Mouse (Mus musculus): ENCODE measurements around the gene Slc13a1. TPM values are rescaled to one million over a fixed set of nuclear protein-coding genes. Genes with fewer than 3 reads are reported as not detected.
"Not testable (repeated sequence)": the region's sequence is repeated elsewhere in the genome, so short reads cannot be mapped to it uniquely, and the experiment has no call there.

The Slc13a1 gene
- 0.16 and 0.20 TPM in 2 replicates for polyA plus RNA-seq (2014; fragmentation: Nextera tagmentation; extraction: Ambion mirVana)

DNA sequence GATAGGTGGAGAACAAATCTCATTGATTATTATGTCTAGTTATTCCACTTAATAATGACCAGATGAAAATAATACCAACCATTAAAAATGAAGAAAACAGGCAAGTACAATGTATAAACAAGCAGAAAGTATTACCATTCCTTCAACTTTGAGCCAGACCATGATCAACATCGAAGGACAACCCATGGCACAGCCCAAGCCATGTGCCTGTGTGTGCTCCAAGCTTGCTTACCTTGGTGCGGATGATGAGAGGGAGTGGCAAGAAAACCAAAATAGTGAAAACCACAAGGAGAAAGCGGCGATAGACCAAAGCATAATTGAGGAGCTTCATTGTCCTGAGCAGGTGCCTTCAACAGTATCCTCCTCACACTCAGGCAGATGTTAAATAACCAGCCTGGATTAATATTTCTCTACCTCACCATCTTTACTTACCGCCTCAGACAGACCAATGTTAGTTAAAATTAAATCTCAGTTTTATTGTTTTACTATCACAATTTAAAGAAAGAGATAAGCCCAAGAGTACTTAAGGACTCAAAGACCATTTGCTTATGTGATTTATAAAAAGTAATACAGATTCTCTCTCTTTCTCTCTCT lies at the start of gene Slc13a1:
Gene Slc13a1, minus strand, starts transcription at position 359 of the 594 bp plus-strand sequence.
- 95% methylated on average over 5 of the region's 5 CpGs for WGBS
- H3K9me3 ChIP-seq (ENCODE audit: control insufficient read depth, low read length), result no peaks in the 10 kb centered on the region
- H3K4me3 ChIP-seq (replicated peaks; ENCODE audit: low read length), result no peak within 1 kb of the TSS
- no peak for DNase-seq (ENCODE audit: low spot score)
- H3K27ac ChIP-seq, result no peak within 1 kb of the TSS
- H3K4me2 ChIP-seq (replicated peaks), result no peak within 1 kb of the TSS
- no peak for ATAC-seq (ENCODE audit: low FRiP score)
- H3K27me3 ChIP-seq (ENCODE audit: control insufficient read depth, insufficient read depth, low read length), result no peaks in the 10 kb centered on the region
- H3K9ac ChIP-seq, result no peak within 1 kb of the TSS
- no peaks in the 10 kb centered on the region for H3K36me3 ChIP-seq (replicated peaks; ENCODE audit: control insufficient read depth, insufficient read depth)
- H3K4me1 ChIP-seq (replicated peaks; ENCODE audit: control insufficient read depth, insufficient read depth, low read length), result no peaks in the 10 kb centered on the region

DNA sequence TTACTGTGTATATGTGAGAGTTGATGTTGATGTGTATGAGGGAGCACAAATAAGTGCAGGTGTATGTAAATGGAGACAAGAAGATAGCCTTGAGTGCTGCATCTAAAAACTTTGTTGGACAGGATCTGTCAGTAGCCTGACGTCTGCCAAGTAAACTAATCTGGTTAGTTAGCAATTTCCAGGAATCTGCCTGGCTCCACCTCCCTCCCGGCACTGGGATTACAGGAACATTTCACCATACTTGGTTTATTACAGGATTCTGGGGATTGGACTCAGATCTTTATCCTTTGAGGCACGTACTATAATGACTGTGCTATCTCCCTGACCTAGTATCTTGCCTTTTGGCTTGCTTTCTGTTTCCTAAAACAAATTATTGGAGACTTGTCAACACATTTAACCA lies 40.0 kb upstream of the Slc13a1 start:
- H3K27me3 ChIP-seq (ENCODE audit: control insufficient read depth, insufficient read depth, low read length), result no peaks in the 10 kb centered on the region
- H3K4me1 ChIP-seq (replicated peaks; ENCODE audit: control insufficient read depth, insufficient read depth, low read length), result no peaks in the 10 kb centered on the region
- H3K27ac ChIP-seq, result no peak overlapping the region
- no peaks in the 10 kb centered on the region for H3K36me3 ChIP-seq (replicated peaks; ENCODE audit: control insufficient read depth, insufficient read depth)
- no peak overlapping the region for H3K9ac ChIP-seq
- H3K4me2 ChIP-seq (replicated peaks), result no peak overlapping the region
- H3K4me3 ChIP-seq (replicated peaks; ENCODE audit: low read length), result no peak overlapping the region
- H3K9me3 ChIP-seq (ENCODE audit: control insufficient read depth, low read length), result no peaks in the 10 kb centered on the region
- DNase-seq (ENCODE audit: low spot score), result no peak
- WGBS, result 83% methylated on average over 3 of the region's 3 CpGs
- no peak for ATAC-seq (ENCODE audit: low FRiP score)

- no peaks in the 10 kb centered on the region for H3K36me3 ChIP-seq (replicated peaks; ENCODE audit: control insufficient read depth, insufficient read depth)
- H3K27ac ChIP-seq, result no peak overlapping the region
- no peak overlapping the region for H3K9ac ChIP-seq
- H3K4me1 ChIP-seq (replicated peaks; ENCODE audit: control insufficient read depth, insufficient read depth, low read length), result no peaks in the 10 kb centered on the region
- DNase-seq (ENCODE audit: low spot score) (no peak), ATAC-seq (ENCODE audit: low FRiP score) (no peak)
- H3K4me2 ChIP-seq (replicated peaks), result no peak overlapping the region
- H3K4me3 ChIP-seq (replicated peaks; ENCODE audit: low read length), result no peak overlapping the region
- H3K9me3 ChIP-seq (ENCODE audit: control insufficient read depth, low read length), result no peaks in the 10 kb centered on the region
- WGBS, result 94% methylated on average over 6 of the region's 6 CpGs
- no peaks in the 10 kb centered on the region for H3K27me3 ChIP-seq (ENCODE audit: control insufficient read depth, insufficient read depth, low read length)
Measured at GRCm38 (mm10) chr6:24202226-24202625, 34.3 kb upstream of the Slc13a1 start.

- Histone ChIP-seq H3K36me3 (replicated peaks; ENCODE audit: control insufficient read depth, insufficient read depth) (no peaks in the 10 kb centered on the region), H3K4me2 (replicated peaks) (peak overlapping the region; percentile 25; the same call in 1 of the 2 replicates), H3K9me3 (ENCODE audit: control insufficient read depth, low read length) (no peaks in the 10 kb centered on the region), H3K4me1 (replicated peaks; ENCODE audit: control insufficient read depth, insufficient read depth, low read length) (no peaks in the 10 kb centered on the region), H3K27me3 (ENCODE audit: control insufficient read depth, insufficient read depth, low read length) (no peaks in the 10 kb centered on the region), H3K27ac (no peak overlapping the region), H3K9ac (no peak overlapping the region), H3K4me3 (replicated peaks; ENCODE audit: low read length) (no peak overlapping the region)
- no peak for DNase-seq (ENCODE audit: low spot score)
- ATAC-seq (ENCODE audit: low FRiP score), result peak; percentile 73
- 55% methylated on average over 12 of the region's 12 CpGs for WGBS
Measured at GRCm38 (mm10) chr6:24200644-24201484, 33.0 kb upstream of the Slc13a1 start.

GRCm38 (mm10) chr6:24197501-24198195 lies 29.8 kb upstream of the Slc13a1 start:
- not testable (repeated sequence) for H3K27ac ChIP-seq; H3K4me2 ChIP-seq (replicated peaks); H3K36me3 ChIP-seq (replicated peaks; ENCODE audit: control insufficient read depth, insufficient read depth); H3K27me3 ChIP-seq (ENCODE audit: control insufficient read depth, insufficient read depth, low read length); H3K9me3 ChIP-seq (ENCODE audit: control insufficient read depth, low read length); H3K9ac ChIP-seq; DNase-seq (ENCODE audit: low spot score); ATAC-seq (ENCODE audit: low FRiP score); H3K4me3 ChIP-seq (replicated peaks; ENCODE audit: low read length); H3K4me1 ChIP-seq (replicated peaks; ENCODE audit: control insufficient read depth, insufficient read depth, low read length)
- 89% methylated on average over 10 of the region's 10 CpGs for WGBS

DNA sequence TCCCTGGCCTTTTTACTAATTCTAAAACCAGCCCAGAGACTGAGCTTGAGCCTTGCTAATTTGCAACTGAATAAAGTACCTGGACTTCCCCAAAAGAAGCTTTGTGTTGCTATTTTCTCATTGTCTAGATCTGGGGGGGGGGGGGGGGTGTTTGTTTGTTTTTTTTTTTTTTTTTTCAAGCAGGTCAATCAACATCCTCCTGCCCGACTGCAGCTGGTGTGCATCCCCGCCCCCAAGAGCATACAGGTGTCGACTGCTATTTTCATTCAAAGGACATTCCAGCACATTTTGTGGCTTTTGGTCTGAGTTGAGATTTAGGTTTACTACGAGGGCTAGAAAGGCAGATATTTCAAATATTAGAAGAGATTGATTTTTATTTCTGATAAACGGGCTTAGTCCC lies 28.5 kb upstream of the Slc13a1 start:
- H3K4me3 ChIP-seq (replicated peaks; ENCODE audit: low read length); H3K36me3 ChIP-seq (replicated peaks; ENCODE audit: control insufficient read depth, insufficient read depth); ATAC-seq (ENCODE audit: low FRiP score); H3K9me3 ChIP-seq (ENCODE audit: control insufficient read depth, low read length); H3K4me2 ChIP-seq (replicated peaks); H3K27me3 ChIP-seq (ENCODE audit: control insufficient read depth, insufficient read depth, low read length); H3K4me1 ChIP-seq (replicated peaks; ENCODE audit: control insufficient read depth, insufficient read depth, low read length); H3K9ac ChIP-seq; H3K27ac ChIP-seq; DNase-seq (ENCODE audit: low spot score): not testable (repeated sequence)
- 33% methylated on average over 5 of the region's 5 CpGs for WGBS

- H3K4me1 ChIP-seq (replicated peaks; ENCODE audit: control insufficient read depth, insufficient read depth, low read length), result no peaks in the 10 kb centered on the region
- H3K9ac ChIP-seq, result no peak overlapping the region
- no peaks in the 10 kb centered on the region for H3K9me3 ChIP-seq (ENCODE audit: control insufficient read depth, low read length)
- no peak for DNase-seq (ENCODE audit: low spot score)
- ATAC-seq (ENCODE audit: low FRiP score), result no peak
- no peak overlapping the region for H3K4me3 ChIP-seq (replicated peaks; ENCODE audit: low read length)
- no peaks in the 10 kb centered on the region for H3K36me3 ChIP-seq (replicated peaks; ENCODE audit: control insufficient read depth, insufficient read depth)
- 86% methylated on average over 3 of the region's 3 CpGs for WGBS
- H3K27me3 ChIP-seq (ENCODE audit: control insufficient read depth, insufficient read depth, low read length), result no peaks in the 10 kb centered on the region
- H3K27ac ChIP-seq, result no peak overlapping the region
- no peak overlapping the region for H3K4me2 ChIP-seq (replicated peaks)
Measured at GRCm38 (mm10) chr6:24183439-24183838, 15.5 kb upstream of the Slc13a1 start.

DNA sequence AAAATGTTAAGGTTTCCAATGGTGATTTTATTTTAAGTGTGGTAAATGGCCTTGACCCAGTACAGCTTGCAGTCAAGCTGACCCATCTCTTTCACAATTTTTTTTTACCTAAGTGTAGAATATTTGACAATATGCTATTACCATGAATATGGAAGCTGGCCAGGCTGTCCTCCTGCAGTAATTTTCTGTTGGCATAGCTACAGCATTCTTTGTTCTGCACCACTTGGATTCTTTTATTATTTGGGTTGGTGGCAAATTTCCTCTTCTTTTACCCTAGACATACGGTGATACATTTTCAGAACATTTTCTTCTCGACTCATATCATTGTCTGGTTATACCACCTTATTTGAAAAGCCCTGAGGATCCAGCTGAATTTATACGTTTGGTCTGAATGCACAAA lies 7.5 kb upstream of the Slc13a1 start:
- H3K4me1 ChIP-seq (replicated peaks; ENCODE audit: control insufficient read depth, insufficient read depth, low read length), result no peaks in the 10 kb centered on the region
- no peak overlapping the region for H3K9ac ChIP-seq
- no peak for DNase-seq (ENCODE audit: low spot score)
- no peaks in the 10 kb centered on the region for H3K27me3 ChIP-seq (ENCODE audit: control insufficient read depth, insufficient read depth, low read length)
- 79% methylated on average over 3 of the region's 3 CpGs for WGBS
- no peaks in the 10 kb centered on the region for H3K36me3 ChIP-seq (replicated peaks; ENCODE audit: control insufficient read depth, insufficient read depth)
- no peaks in the 10 kb centered on the region for H3K9me3 ChIP-seq (ENCODE audit: control insufficient read depth, low read length)
- no peak overlapping the region for H3K27ac ChIP-seq
- H3K4me2 ChIP-seq (replicated peaks), result no peak overlapping the region
- ATAC-seq (ENCODE audit: low FRiP score), result no peak
- no peak overlapping the region for H3K4me3 ChIP-seq (replicated peaks; ENCODE audit: low read length)

DNA sequence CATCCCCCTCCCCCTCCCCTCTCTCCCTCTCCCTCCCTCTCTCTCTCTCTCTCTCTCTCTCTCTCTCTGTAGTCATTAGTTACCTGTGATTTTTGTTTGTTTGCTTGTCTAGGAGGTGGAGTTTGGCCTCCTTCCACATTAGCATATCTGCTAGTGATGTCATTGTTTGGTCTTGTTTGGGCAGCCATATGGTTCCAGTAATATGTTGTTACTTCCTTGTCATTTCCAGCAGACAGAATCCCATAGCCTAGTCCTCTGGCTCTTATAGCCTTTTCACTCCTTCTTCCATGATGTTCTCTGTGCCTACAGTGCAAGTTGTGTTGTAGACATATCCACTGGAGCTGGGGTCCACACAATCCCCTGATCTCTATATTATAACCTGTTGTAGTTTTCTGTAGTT lies 6.1 kb upstream of the Slc13a1 start:
- Histone ChIP-seq H3K9ac (no peak overlapping the region), H3K27ac (no peak overlapping the region), H3K4me2 (replicated peaks) (no peak overlapping the region), H3K4me3 (replicated peaks; ENCODE audit: low read length) (no peak overlapping the region), H3K4me1 (replicated peaks; ENCODE audit: control insufficient read depth, insufficient read depth, low read length) (no peaks in the 10 kb centered on the region), H3K9me3 (ENCODE audit: control insufficient read depth, low read length) (no peaks in the 10 kb centered on the region), H3K36me3 (replicated peaks; ENCODE audit: control insufficient read depth, insufficient read depth) (no peaks in the 10 kb centered on the region), H3K27me3 (ENCODE audit: control insufficient read depth, insufficient read depth, low read length) (no peaks in the 10 kb centered on the region)
- DNase-seq (ENCODE audit: low spot score) (no peak), ATAC-seq (ENCODE audit: low FRiP score) (no peak)
